Mouse (Mus musculus) CD4-positive, CD25-positive, alpha-beta regulatory T cell, adult 4 months (primary cell): ENCODE measurements around the gene Pdcd7. TPM values are rescaled to one million over a fixed set of nuclear protein-coding genes. Genes with fewer than 3 reads are reported as not detected.

Experiments used
- ATAC-seq: one replicate; pipeline ENCODE4 v1.8.0; 2017
- polyA plus RNA-seq, 2 experiments: library from polyadenylated mRNA; unstranded; fragments of 100-300 nt; shearing (Covaris generic); gene quantifications; one replicate each; pipeline ENCODE4 v1.2.1; 2017

Pdcd7 gene
- polyA plus RNA-seq, 2 experiments from 2014 or later = 4.5 to 7.7 TPM

DNA sequence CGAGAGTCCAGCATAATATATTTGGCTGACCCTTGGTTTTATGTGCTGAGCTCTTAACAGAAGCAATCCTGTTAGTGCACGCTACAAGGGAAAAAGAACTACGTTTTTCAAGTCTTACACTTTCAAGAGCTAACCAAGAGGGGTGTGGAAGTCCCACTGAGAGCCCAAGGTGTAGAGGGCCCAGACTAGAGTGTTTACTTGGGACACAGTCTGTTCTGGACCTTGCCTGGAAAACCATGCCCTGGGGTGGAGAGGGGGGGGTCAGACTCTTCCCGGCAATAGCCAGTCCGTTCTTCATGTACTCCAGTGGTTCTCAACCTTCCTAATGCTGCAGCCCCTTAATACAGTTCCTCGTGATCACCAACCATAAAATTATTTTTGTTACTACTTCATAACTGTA is 54.0 kb downstream of the Pdcd7 start:
- no peak for ATAC-seq

DNA sequence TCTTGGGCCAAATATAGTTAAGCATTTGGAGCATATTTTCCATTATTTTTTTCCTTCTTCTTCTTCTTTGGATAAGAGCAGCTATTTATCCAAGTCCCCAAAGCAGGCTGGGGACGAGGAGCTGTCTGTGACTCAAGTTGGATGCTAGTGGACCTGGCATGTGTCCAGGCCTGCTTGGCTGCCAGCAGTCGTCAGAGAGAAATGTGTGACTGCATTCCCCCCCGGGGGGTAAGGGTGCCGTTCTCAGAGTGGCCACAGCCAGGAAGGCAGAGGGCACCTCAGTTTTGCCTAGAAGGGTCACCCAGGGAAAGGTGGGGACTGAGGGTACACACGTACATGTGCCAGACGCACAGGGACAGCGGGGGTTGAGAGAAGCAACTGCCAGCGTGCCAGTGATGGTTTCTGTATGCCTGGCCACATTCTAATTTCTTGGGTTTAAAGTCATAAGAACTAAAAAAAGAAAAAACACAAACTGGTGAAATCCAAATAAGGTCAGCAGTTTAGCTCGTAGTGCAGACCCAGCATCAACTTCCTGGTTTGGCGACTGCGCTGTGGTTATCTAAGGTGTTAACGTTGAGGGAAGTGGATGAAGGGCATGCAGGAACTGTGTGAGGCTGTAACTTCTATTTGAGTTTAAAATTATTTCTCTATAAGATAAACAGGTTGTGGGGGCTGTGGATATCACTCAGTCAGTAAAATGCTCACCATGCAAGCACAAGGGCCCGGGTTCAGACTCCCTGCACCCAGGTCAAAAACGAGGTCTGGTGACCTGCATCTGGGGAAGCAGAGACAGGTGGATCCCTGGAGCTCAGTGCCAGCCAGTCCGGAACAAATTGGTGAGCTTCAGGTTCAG is 58.7 kb downstream of the Pdcd7 start:
- no peak for ATAC-seq

DNA sequence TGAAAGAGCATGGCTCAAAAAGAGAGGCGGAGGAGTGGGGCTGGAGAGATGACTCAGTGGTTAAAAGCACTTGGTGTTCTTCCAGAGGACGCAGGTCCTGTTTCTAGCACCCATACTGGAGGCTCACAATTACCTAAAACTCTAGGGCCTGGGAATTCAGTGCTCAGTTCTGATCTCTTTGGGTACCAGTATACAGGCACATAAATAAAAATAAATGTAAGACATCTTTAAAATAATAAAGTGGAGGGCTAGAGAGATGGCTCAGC is 59.2 kb downstream of the Pdcd7 start:
- no peak for ATAC-seq

DNA sequence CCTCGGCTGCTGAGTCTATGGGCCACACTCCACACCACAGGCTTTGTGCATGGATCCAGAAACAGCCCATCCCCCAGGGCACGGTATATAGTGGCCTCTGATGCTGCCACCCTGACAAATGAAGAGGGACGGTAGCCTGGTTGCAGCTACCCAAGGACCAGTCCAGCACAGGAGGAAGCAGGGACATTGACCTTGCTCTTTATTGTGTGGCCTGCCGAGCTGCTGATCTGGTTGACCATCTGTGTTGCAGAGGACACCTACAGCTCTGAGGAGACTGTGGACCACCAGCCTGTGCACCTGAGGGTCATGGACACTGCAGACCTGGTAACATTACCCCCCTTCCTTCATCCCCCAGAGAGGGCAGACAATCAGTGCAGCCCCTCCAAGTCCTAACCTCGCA is 61.4 kb downstream of the Pdcd7 start:
- ATAC-seq = no peak

DNA sequence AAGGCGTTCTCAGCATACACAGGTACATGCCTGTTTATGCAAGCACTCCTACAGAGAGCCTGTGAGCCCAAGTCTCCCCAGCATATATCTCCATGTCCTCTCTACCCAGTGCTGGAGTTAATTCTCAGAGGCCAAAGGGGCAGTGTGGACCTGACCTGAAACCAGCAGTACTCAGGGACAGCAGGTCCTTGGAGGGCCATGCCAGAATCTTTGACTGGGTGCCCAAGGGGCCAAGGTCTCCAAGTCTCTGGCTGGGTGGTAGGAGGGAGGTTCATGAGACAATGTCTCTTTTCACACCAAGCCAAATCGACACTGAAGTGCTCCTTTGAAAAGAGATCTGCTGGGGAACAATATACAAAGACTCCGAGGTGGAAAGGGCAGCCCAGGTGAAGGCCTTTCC is 62.0 kb downstream of the Pdcd7 start:
- ATAC-seq = no peak

- no peak for ATAC-seq
Observed at GRCm38 (mm10) chr9:65408871-65409295, 63.0 kb downstream of the Pdcd7 start.

Other genes starting within 250 kb of the Pdcd7 start
- under 1 TPM in 1 of 2 experiments, not detected in 1; 0.05 TPM for gene Igdcc4, start 244.6 kb upstream of the Pdcd7 start, polyA plus RNA-seq
- not detected for gene Igdcc3, start 204.9 kb upstream of the Pdcd7 start, polyA plus RNA-seq
- 1 to 10 TPM; 6.4 to 7.5 TPM for gene Parp16, start 150.8 kb upstream of the Pdcd7 start, polyA plus RNA-seq
- not detected for gene Cilp, start 80.9 kb upstream of the Pdcd7 start, polyA plus RNA-seq
- gene Clpx, start 51.8 kb upstream of the Pdcd7 start, polyA plus RNA-seq = 10 to 100 TPM; 35.2 to 36.3 TPM
- not detected for gene Ubap1l, start 14.9 kb downstream of the Pdcd7 start, polyA plus RNA-seq
- gene Kbtbd13, start 45.5 kb downstream of the Pdcd7 start, polyA plus RNA-seq = not detected
- gene Rasl12, start 52.4 kb downstream of the Pdcd7 start, polyA plus RNA-seq = not detected
- gene Slc51b, start 76.9 kb downstream of the Pdcd7 start, polyA plus RNA-seq = not detected
- 10 to 100 TPM; 29.3 to 31.7 TPM for gene Mtfmt, start 89.7 kb downstream of the Pdcd7 start, polyA plus RNA-seq
- 10 to 100 TPM; 76.6 to 78.9 TPM for gene Spg21, start 114.8 kb downstream of the Pdcd7 start, polyA plus RNA-seq
- gene Ankdd1a, start 174.1 kb downstream of the Pdcd7 start, polyA plus RNA-seq = under 1 TPM in 1 of 2 experiments, not detected in 1; 0.35 TPM
- 10 to 100 TPM; 53.6 to 81.0 TPM for gene Plekho2, start 233.9 kb downstream of the Pdcd7 start, polyA plus RNA-seq
- 1 to 10 TPM in 1 of 2 experiments, under 1 TPM in 1; 0.73 to 1.1 TPM for gene Pif1, start 241.1 kb downstream of the Pdcd7 start, polyA plus RNA-seq